Mouse (Mus musculus): ENCODE measurements around the gene Katnb1. TPM values are rescaled to one million over a fixed set of nuclear protein-coding genes. Genes with fewer than 3 reads are reported as not detected.

The Katnb1 gene
- total RNA-seq, 2 experiments from 2014 or later, result 13.0 to 15.0 TPM

DNA sequence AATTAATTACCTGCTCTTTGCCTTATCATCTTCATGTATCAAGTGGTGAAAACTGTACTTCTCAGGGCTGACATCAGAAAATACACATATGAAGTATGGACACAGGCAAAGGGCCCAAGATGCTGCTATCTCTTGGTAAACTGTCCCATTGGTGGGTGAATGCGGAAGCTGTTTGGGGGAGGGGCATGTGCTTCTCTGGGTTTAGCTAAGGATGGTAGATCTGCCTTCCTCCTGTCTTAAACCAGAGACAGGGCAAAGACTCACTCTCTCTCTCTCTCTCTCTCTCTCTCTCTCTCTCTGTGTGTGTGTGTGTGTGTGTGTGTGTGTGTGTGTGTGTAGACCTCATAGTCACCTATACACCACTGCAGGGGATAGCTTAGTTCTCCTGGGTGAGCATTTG lies 60.0 kb downstream of the Katnb1 start:
- no peak for DNase-seq

DNA sequence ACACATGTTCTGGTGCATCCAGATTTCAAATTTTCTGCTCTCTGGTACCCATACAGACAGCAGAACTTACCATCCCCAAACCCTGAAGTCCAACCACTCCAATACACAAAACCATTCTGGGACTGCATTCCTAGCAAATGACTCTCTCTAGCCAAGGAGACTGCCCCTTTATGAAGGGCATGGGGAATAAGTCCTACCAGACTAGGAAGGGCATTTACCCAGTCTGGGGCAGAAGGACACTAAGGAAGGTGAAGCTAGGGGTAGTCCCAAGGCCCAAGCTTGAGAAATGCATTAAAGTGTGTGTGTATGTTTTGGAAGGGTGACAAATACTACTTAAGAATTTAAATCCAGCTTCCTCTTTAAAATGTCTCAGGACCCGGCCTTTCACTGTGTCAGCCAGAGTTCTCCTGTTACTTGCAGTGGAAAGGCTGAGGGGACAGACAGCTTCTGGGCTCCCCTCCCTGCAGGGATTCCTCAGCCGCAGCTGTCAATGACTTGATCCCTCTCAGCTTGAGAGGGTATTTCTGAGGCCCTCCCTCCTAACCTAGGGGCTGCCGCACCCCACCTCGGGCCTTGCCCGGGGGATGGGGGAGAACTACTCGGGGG lies 60.6 kb downstream of the Katnb1 start:
- peak; percentile 52 for DNase-seq

GRCm38 (mm10) chr8:95142075-95142831 lies 61.3 kb downstream of the Katnb1 start:
- peak; percentile 83 for DNase-seq

GRCm38 (mm10) chr8:95142985-95143804 lies 62.2 kb downstream of the Katnb1 start:
- DNase-seq, result peak; percentile 31

DNA sequence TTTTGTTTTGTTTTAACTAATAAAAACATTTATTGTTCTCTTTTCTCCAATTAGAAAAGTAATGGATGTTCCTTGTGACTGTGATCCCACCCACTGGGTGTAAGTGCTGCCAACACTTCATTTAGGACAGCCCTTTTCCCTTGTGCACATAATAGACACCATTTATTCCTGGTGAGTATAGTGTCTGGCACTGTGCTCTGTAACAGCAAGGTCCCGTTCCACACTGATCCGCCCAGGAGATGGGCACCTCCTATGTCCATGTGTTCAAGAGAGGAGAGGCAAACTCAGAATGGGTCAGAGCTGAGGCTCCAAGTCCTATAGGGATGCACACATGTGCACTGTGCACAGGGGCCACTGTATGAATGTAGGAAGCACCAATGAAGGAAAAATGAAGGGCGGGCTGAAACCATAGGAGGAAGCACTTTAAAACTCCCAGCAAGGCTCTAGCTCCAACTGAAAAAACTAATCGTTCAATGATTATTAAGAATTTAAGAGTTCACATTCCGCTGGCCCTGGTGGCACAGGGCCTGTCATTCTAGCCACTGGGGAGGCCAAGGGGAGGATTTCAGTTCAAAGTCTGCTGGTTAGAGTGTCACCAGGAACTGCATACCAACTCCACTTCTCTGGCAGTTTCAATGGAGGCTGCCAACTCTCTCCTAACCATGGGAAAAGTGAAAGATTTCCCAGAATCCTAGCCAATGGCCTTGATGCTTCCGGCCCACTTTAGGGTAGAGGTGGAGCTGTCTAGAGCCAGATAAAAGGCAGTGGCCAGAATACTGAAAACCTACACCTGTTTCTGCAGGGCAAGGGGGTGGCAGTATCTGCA lies 63.0 kb downstream of the Katnb1 start:
- DNase-seq, result no peak

- no peak for DNase-seq
Observed at GRCm38 (mm10) chr8:95144631-95145015, 63.6 kb downstream of the Katnb1 start.

- DNase-seq, result no peak
Observed at GRCm38 (mm10) chr8:95146044-95146745, 65.2 kb downstream of the Katnb1 start.

DNA sequence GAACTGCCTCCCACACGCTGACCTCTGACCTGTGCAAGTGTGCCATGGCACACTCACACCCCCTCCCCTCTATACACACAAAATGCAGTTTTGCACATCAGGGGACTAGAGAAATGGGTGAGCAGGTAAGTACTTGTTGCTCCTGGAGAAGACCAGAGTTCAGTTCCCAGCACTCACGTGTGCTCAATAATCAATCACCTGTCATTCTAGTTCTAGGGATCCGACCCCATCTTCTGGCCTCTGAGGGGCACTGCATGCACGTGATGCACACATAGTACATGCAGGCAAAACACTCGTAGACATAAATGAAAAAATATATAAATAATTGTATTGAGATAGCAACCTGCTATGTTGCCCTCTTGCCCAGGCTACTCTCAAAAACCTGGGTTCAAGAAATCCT lies 65.9 kb downstream of the Katnb1 start:
- DNase-seq, result no peak

DNA sequence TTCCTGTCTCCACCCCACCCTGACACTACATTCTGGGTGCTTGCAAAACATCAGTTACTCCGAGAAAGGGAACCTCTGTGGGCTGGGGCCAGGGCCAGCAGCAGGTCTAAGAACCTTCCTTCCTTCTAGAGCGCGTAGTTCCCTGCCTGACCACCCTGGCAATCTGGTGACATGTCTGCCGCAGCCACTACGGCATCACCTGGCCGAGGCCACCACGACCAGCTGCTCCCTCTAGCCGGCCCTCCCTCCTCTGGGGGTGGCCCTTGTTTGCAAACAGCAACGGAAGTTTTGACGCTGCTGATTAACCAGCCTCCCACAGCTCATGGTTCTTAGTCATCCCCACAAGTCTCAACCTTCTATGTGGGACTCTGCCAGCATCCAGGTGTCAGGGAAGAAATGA lies 68.4 kb downstream of the Katnb1 start:
- no peak for DNase-seq

- DNase-seq, result no peak
Observed at GRCm38 (mm10) chr8:95150608-95151007, 69.6 kb downstream of the Katnb1 start.

Other genes with a start within 250 kb of the Katnb1 start
- gene Coq9, start 242.9 kb upstream of the Katnb1 start, total RNA-seq (2021), result 100 to 1,000 TPM; 237 to 239 TPM
- 10 to 100 TPM; 84.5 to 91.1 TPM for gene Ciapin1, start 242.8 kb upstream of the Katnb1 start, total RNA-seq (2021)
- 10 to 100 TPM; 63.3 to 74.8 TPM for gene Polr2c, start 223.7 kb upstream of the Katnb1 start, total RNA-seq (2021)
- 10 to 100 TPM; 34.2 to 39.5 TPM for gene Dok4, start 204.9 kb upstream of the Katnb1 start, total RNA-seq (2021)
- gene Ccdc102a, start 163.1 kb upstream of the Katnb1 start, total RNA-seq (2021), result 10 to 100 TPM; 18.1 to 19.4 TPM
- gene Adgrg5, start 157.5 kb upstream of the Katnb1 start, total RNA-seq (2021), result under 1 TPM; 0.12 to 0.50 TPM
- gene Adgrg1, start 106.4 kb upstream of the Katnb1 start, total RNA-seq (2021), result 10 to 100 TPM; 22.7 to 25.6 TPM
- gene Adgrg3, start 63.5 kb upstream of the Katnb1 start, total RNA-seq (2021), result 1 to 10 TPM; 3.3 to 3.8 TPM
- not detected for gene Drc7, start 26.1 kb upstream of the Katnb1 start, total RNA-seq (2021)
- gene Kifc3, start 121.6 kb downstream of the Katnb1 start, total RNA-seq (2021), result 10 to 100 TPM; 61.4 to 63.9 TPM
- 1 to 10 TPM; 1.1 to 1.9 TPM for gene Cngb1, start 225.4 kb downstream of the Katnb1 start, total RNA-seq (2021)
- not detected for gene Tepp, start 229.4 kb downstream of the Katnb1 start, total RNA-seq (2021)

Data from heart, postnatal 4 days (tissue).